Mouse (Mus musculus) brain, embryonic 18.5 days (tissue): ENCODE data around the gene Edil3.

ENCODE experiments used
- DNase-seq: peaks from one replicate; pipeline ENCODE4 v3.0.0-alpha.2; 2012; ENCODE audit warnings: low read depth, low spot score

Edil3 gene

DNA sequence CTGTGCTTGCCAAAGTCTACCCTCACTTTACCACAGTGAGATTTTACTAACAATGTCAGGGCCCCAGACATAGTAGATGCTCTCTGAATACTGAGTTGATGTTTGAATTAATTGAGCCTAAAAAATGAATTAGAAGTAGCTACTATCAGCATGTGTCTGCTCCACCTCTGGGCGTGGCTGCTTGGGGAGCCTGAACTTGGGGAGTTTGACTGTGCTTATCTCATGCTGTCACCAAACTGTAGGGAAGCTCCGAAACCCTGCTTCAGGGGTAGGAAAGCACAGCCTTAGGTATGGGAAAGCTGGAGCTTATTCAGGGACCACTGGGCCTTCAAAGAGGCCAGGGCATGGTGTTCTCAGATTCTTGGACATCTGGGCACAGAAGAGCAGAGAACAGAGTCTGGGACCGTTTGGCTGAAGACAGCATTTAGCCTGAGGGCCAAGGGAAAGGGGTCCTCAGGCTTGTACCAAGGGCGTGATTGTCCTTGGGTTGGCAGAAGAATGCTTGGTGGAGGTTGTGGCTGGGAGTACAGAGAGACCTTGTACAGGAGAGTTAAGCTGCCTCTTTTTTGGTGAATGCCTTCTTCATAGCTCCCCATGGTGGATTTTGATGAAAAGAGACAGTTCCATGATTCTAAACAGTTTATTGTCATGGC is 432.8 kb downstream of the Edil3 start:
- no peak for DNase-seq

DNA sequence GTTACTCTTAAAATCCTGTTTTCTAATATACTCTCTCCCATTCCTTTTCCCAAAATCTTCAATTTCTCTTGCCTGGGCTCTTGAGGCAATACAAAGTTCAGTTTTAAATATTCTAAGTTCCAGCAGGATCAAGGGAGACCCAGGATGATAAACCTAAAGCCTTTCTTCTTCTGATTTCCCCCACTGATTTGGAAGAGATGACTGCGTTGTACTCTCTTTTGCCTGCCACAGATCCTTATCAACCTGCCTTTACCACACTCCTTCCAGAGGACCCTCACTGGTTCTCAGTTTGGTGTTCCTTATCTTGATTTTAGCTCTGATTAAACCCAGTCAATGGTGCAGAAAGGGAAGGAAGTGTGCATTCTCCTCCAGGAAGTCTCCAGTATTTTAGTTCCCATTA is 435.6 kb downstream of the Edil3 start:
- no peak for DNase-seq

DNA sequence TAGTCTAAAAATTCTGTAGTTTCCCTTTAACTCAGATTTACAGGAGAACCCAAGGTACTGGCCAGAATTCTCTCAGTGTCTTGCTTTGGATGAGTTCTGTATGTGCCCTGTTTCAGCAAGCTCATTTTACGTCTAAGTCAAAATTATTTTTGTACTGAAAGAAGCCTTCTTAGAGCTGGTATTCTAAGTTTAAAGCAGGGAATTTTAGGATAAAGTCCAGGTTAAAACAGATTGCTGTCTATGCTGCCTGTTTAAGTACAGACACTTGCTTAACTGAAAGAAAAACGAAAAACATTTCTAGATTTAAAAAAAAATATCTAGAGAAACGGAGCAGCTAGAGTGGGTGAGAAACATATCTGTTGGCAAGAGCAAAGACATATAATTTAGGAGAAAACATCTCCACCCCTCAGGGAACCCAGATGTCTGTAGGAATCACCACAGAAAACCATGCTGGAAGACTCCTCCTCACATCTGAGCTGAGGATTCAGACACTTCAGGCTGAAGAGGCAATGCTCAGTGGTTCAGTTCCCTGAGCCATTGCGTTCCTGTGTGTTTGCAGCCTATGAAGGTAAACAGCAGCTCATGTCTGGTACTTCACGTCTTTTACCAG is 465.5 kb downstream of the Edil3 start:
- no peak for DNase-seq

DNA sequence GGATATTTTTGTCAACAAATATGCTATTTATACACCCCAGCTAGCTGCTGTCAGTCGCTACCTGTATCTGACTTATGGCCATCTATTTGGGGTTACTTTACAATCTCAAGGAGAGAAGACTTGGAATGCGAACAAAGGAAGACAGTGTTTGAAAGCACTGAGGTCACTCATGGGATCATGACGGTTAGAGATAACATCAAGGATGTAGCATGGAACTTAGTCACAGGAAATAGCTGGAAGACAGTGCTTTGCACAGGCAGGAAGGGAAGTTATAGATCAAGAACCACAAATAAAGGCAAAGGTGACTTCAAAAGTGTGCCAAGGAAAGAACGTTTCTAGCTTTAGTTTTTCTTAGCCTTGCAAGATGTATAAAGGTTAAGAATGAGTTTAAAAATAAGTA is 466.9 kb downstream of the Edil3 start:
- DNase-seq, result no peak

GRCm38 (mm10) chr13:89321155-89321554 is 499.9 kb downstream of the Edil3 start:
- no peak for DNase-seq

GRCm38 (mm10) chr13:89324282-89324681 is 503.0 kb downstream of the Edil3 start:
- DNase-seq, result no peak

DNA sequence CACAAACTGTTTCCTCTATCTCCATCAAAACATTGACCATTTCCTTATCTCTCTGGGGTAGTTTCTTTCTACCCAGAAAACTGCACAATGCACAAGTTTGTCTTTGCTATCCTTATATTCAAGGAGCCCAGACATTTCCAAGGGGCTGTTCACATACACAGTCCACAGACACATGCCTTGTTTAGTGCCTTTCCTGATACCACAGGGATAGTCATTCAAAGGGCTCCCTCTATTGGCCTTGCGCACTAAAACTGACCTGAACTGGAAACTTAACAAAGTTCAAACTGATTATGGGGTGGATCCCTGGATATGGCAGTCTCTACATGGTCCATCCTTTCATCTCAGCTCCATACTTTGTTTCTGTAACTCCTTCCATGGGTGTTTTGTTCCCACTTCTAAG is 513.2 kb downstream of the Edil3 start:
- DNase-seq, result no peak

- no peak for DNase-seq
These were observed 514.8 kb downstream of the Edil3 start for GRCm38 (mm10) chr13:89335908-89336579.

GRCm38 (mm10) chr13:89339055-89339454 is 517.8 kb downstream of the Edil3 start:
- DNase-seq, result no peak

DNA sequence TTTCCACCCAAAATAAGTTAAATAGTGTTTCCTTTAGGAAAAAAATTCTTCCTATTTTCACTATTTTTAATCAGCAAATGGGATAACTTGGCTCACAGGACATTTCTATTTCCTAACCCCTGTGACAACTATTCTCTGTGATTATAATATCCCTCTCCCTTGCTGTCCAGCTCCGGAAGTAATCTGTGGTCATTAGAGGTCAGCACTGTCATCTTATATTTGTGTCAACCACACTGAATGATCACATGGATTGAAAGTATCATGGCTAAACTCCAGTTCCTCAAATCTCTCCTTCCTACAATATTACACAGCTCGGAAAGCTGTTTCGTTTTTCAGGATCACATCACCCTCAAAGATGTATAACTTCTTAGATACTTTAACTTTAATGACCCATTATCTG is 518.5 kb downstream of the Edil3 start:
- no peak for DNase-seq

GRCm38 (mm10) chr13:89355234-89355633 is 534.0 kb downstream of the Edil3 start:
- no peak for DNase-seq

DNA sequence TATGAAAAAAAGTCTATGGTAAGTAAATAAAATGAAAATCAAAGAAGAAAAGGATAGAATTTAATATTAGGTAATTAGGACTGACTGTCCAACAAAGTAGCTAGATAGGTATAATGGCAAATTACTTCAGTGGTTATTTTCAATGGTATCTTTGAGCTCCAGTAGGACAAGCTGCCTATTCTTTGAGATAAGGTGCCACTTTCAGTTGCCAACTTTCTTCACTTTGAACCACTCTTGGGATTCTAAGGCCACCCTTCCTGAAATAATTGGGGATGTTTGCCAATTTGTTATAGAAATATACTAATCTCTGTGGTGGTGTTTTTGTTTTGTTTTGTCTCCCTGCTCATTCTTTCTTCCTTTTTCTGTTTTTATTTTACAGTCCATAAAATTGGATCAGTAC is 537.1 kb downstream of the Edil3 start:
- no peak for DNase-seq

DNA sequence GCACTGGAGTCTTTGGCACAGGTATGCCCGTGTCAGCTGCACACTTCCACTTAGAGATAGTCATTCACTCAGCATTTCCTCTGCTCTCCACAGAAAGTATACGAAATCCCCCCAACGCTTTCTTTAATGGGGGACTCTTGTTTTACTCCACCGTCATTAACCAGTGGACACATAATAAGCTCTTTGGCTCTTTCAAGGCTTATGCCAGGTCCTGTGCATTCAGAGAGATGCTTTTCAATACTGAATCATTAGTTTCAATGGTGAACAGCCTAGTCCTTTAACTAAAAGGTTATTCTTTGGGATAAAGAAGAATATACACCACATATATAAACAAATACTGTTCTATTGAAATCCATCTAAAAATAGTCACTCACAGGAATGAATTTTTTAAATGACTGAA is 541.0 kb downstream of the Edil3 start:
- no peak for DNase-seq

- no peak for DNase-seq
These were observed 550.0 kb downstream of the Edil3 start for GRCm38 (mm10) chr13:89371253-89371652.

GRCm38 (mm10) chr13:89371656-89372240 is 550.5 kb downstream of the Edil3 start:
- DNase-seq, result no peak
